Mouse (Mus musculus) thymus, adult 2 months (tissue): ENCODE results near the gene Fbxo28. TPM values are rescaled to one million over a fixed set of nuclear protein-coding genes. Genes with fewer than 3 reads are reported as not detected.

Experiments
- DNase-seq: peaks from one replicate; pipeline ENCODE4 v3.0.0; 2021
- H3K27ac ChIP-seq: fragments of 200-500 bp; 2 replicates; pipeline ENCODE4 v1.5.1; 2012; ENCODE audit warnings: low read length, control low read depth; ENCODE audit not compliant: control insufficient read depth, insufficient read depth
- H3K27me3 ChIP-seq: fragments of 200-500 bp; 2 replicates; pipeline ENCODE4 v1.6.1; 2012; ENCODE audit warnings: mild to moderate bottlenecking, low read length, moderate library complexity, mixed read lengths; ENCODE audit not compliant: control insufficient read depth, insufficient read depth
- H3K36me3 ChIP-seq: fragments of 200-500 bp; 2 replicates; pipeline ENCODE4 v1.6.1; 2012; ENCODE audit warnings: mild to moderate bottlenecking, low read length, moderate library complexity; ENCODE audit not compliant: control insufficient read depth, insufficient read depth
- H3K4me1 ChIP-seq: fragments of 200-500 bp; replicated peaks from 2 replicates; pipeline ENCODE4 v1.6.1; 2012; ENCODE audit warnings: low read length; ENCODE audit not compliant: control insufficient read depth, insufficient read depth
- H3K4me3 ChIP-seq: fragments of 200-500 bp; 2 replicates; pipeline ENCODE4 v1.5.1; 2012; ENCODE audit warnings: mild to moderate bottlenecking, low read length, control low read depth, moderate library complexity; ENCODE audit not compliant: control insufficient read depth, insufficient read depth
- CTCF ChIP-seq: fragments of 200-500 bp; IDR thresholded peaks from 2 replicates; pipeline ENCODE4 v1.5.1; 2012; ENCODE audit warnings: mild to moderate bottlenecking, control low read depth, low read length, moderate library complexity, borderline replicate concordance; ENCODE audit not compliant: control insufficient read depth, poor library complexity, insufficient read depth; ENCODE audit errors: extremely low read depth
- POLR2A ChIP-seq: fragments of 200-500 bp; IDR thresholded peaks from 2 replicates; pipeline ENCODE4 v1.6.1; 2012; ENCODE audit warnings: mild to moderate bottlenecking, low read length, control low read depth, moderate library complexity; ENCODE audit not compliant: control insufficient read depth, poor library complexity, insufficient read depth; ENCODE audit errors: extremely low read depth
- WGBS: fragments of 180-500 bp; shearing (Covaris S2); methylation state at CpG from one replicate; pipeline ENCODE4 v1.1.7; 2018; 5-methylcytosine and 5-hydroxymethylcytosine counted together
- polyA plus RNA-seq: library from polyadenylated mRNA; depleted of rRNA; stranded (reverse); fragments of >200 nt; gene quantifications from 2 replicates; pipeline ENCODE4 v1.2.3, GENCODE M21; 2012

Fbxo28 gene
- polyA plus RNA-seq, 1 experiment: 23.3 TPM

GRCm38 (mm10) chr1:182378876-182379275 lies 37.4 kb upstream of the Fbxo28 start:
- no peak for TF ChIP-seq CTCF
- TF ChIP-seq POLR2A: no peak
- DNase-seq: no peak
- no peak overlapping the region for H3K4me3 ChIP-seq
- H3K36me3 ChIP-seq: no peaks in the 10 kb centered on the region
- H3K4me1 ChIP-seq: no peaks in the 10 kb centered on the region
- H3K27me3 ChIP-seq: no peaks in the 10 kb centered on the region
- 93% methylated on average over 7 of the region's 7 CpGs for WGBS
- H3K27ac ChIP-seq: no peak overlapping the region

GRCm38 (mm10) chr1:182378205-182378835 lies 36.9 kb upstream of the Fbxo28 start:
- DNase-seq: no peak
- TF ChIP-seq POLR2A (no peak), CTCF (no peak)
- WGBS: 74% methylated on average over 11 of the region's 11 CpGs

GRCm38 (mm10) chr1:182377519-182377918 lies 36.1 kb upstream of the Fbxo28 start:
- no peaks in the 10 kb centered on the region for H3K36me3 ChIP-seq
- H3K4me3 ChIP-seq: no peak overlapping the region
- no peak overlapping the region for H3K27ac ChIP-seq
- H3K27me3 ChIP-seq: no peaks in the 10 kb centered on the region
- 91% methylated on average over 6 of the region's 6 CpGs for WGBS
- no peaks in the 10 kb centered on the region for H3K4me1 ChIP-seq
- no peak for DNase-seq
- TF ChIP-seq CTCF: no peak

More at GRCm38 (mm10) chr1:182378205-182378835, 36.9 kb upstream of the Fbxo28 start:
- H3K36me3 ChIP-seq: no peaks in the 10 kb centered on the region
- no peak overlapping the region for H3K27ac ChIP-seq
- H3K27me3 ChIP-seq: no peaks in the 10 kb centered on the region
- H3K4me1 ChIP-seq: no peaks in the 10 kb centered on the region
- H3K4me3 ChIP-seq: no peak overlapping the region

- WGBS: 95% methylated on average over 7 of the region's 7 CpGs
- H3K27ac ChIP-seq: no peak overlapping the region
- DNase-seq: no peak
- H3K27me3 ChIP-seq: no peaks in the 10 kb centered on the region
- no peaks in the 10 kb centered on the region for H3K36me3 ChIP-seq
- no peak overlapping the region for H3K4me3 ChIP-seq
- H3K4me1 ChIP-seq: no peaks in the 10 kb centered on the region
- TF ChIP-seq CTCF (no peak), POLR2A (no peak)
Measured at GRCm38 (mm10) chr1:182376826-182377225, 35.4 kb upstream of the Fbxo28 start.

- Histone ChIP-seq H3K4me3 (no peak overlapping the region), H3K27me3 (no peaks in the 10 kb centered on the region), H3K36me3 (no peaks in the 10 kb centered on the region), H3K27ac (no peak overlapping the region), H3K4me1 (no peaks in the 10 kb centered on the region)
- no peak for TF ChIP-seq POLR2A
- no peak; the same call in 1 of the 2 replicates for TF ChIP-seq CTCF
- WGBS: 43% methylated on average over 8 of the region's 8 CpGs
- no peak for DNase-seq
Measured at GRCm38 (mm10) chr1:182376221-182376620, 34.8 kb upstream of the Fbxo28 start.

GRCm38 (mm10) chr1:182371891-182372290 lies 30.5 kb upstream of the Fbxo28 start:
- no peaks in the 10 kb centered on the region for H3K36me3 ChIP-seq
- no peak for DNase-seq
- H3K27me3 ChIP-seq: no peaks in the 10 kb centered on the region; the same call in 1 of the 2 replicates
- peaks cover 10% of the 10 kb centered on the region for H3K4me1 ChIP-seq
- 92% methylated on average over 8 of the region's 8 CpGs for WGBS
- no peak overlapping the region for H3K27ac ChIP-seq
- no peak overlapping the region for H3K4me3 ChIP-seq
- TF ChIP-seq POLR2A (no peak), CTCF (no peak)

- Histone ChIP-seq H3K4me1 (peaks cover 10% of the 10 kb centered on the region), H3K27ac (no peak overlapping the region), H3K27me3 (no peaks in the 10 kb centered on the region; the same call in 1 of the 2 replicates), H3K36me3 (no peaks in the 10 kb centered on the region), H3K4me3 (no peak overlapping the region)
- TF ChIP-seq POLR2A: no peak
- TF ChIP-seq CTCF: no peak
- WGBS: 6% methylated on average over 4 of the region's 4 CpGs
- DNase-seq: no peak
Measured at GRCm38 (mm10) chr1:182369435-182369834, 28.0 kb upstream of the Fbxo28 start.
